Mouse (Mus musculus): ENCODE results near the gene B4galnt1.

- no peak for TF ChIP-seq POLR2A (IDR thresholded peaks at IDR 0.05; ENCODE audit: low read depth, low read length)
- no peak for TF ChIP-seq CTCF (IDR thresholded peaks at IDR 0.05; ENCODE audit: extremely low read depth, insufficient read depth, insufficient read length, insufficient replicate concordance)
Measured at GRCm38 (mm10) chr10:127180695-127181047, 15.6 kb downstream of the B4galnt1 start.

All from spleen, adult 2 months (tissue).